ENCODE assay signal across 9 mouse cellular contexts in genomic region chr19:37078064-37078463, GRCm38 (mm10).
DNase-seq lines count a peak whose midpoint lies in the region; ATAC-seq and TF ChIP-seq lines count a peak whose summit lies in the region.
"Had no signal": no experiment of that assay in that cellular context is flagged by ENCODE, and none has a peak within 500 bp of the region (broad histone marks: within the 10 kb centered on the region; RNA-seq: fewer than 3 reads in every experiment).

No protein-coding gene starts in this region.

- no peaks in the 10 kb centered on the region for H3K36me3 ChIP-seq in forebrain, embryonic 16.5 days (ENCODE audit: control insufficient read depth, insufficient read depth)
- no peaks in the 10 kb centered on the region for H3K36me3 ChIP-seq in embryonic facial prominence, embryonic 10.5 days (replicated peaks)
- H3K36me3 ChIP-seq: hindbrain, embryonic 15.5 days had no signal

- DNase-seq in layer of hippocampus, adult 8-10 months (ENCODE audit: low spot score in 2 of 2) = peak; percentile 49 to 56
- DNase-seq in layer of hippocampus, postnatal 25 days (ENCODE audit: extremely low spot score in 1 of 2, low spot score in 1 of 2) = no peak
- DNase-seq in adrenal gland, adult 18-20 months (ENCODE audit: low spot score in 2 of 2) = peak; percentile 56 to 61
- peak; percentile 81 for DNase-seq in kidney, postnatal 14 days
- DNase-seq in natural killer cell, adult 2 months (ENCODE audit: low spot score in 2 of 2) = no peak
- DNase-seq in embryonic facial prominence, embryonic 10.5 days (ENCODE audit: low spot score) = no peak

- H3K9me3 ChIP-seq in forebrain, embryonic 16.5 days (ENCODE audit: control insufficient read depth, low read length) = no peaks in the 10 kb centered on the region
- no peaks in the 10 kb centered on the region for H3K9me3 ChIP-seq in embryonic facial prominence, embryonic 10.5 days
- H3K9me3 ChIP-seq: hindbrain, embryonic 15.5 days had no signal

- peak; percentile 34; the same call in 1 of the 2 replicates for TF ChIP-seq POLR2A in cortical plate, adult 2 months (IDR thresholded peaks at IDR 0.05; ENCODE audit: extremely low read depth, insufficient read depth, low read length)

- H3K4me3 ChIP-seq in cortical plate, adult 2 months (ENCODE audit: insufficient read depth, low read length) = no peak overlapping the region
- no peak overlapping the region for H3K4me3 ChIP-seq in forebrain, embryonic 16.5 days (replicated peaks; ENCODE audit: low read length)
- H3K4me3 ChIP-seq in embryonic facial prominence, embryonic 10.5 days = no peak overlapping the region
- H3K4me3 ChIP-seq: hindbrain, embryonic 15.5 days had no signal

- no peak overlapping the region for H3K9ac ChIP-seq in forebrain, embryonic 16.5 days (replicated peaks; ENCODE audit: low read depth, low read length)
- H3K9ac ChIP-seq: hindbrain, embryonic 15.5 days had no signal

- H3K4me1 ChIP-seq in cortical plate, adult 2 months (ENCODE audit: control insufficient read depth, insufficient read depth, low read length) = peaks cover 20% of the 10 kb centered on the region
- H3K4me1 ChIP-seq in forebrain, embryonic 16.5 days (replicated peaks; ENCODE audit: control insufficient read depth, insufficient read depth, low read length) = no peaks in the 10 kb centered on the region
- H3K4me1 ChIP-seq in embryonic facial prominence, embryonic 10.5 days = 0 out of 2 replicates have a peak, but pooled peaks cover 5% of the 10 kb centered on the region
- H3K4me1 ChIP-seq: hindbrain, embryonic 15.5 days had no signal

- H3K4me2 ChIP-seq in forebrain, embryonic 16.5 days (ENCODE audit: low read length) = no peak overlapping the region
- H3K4me2 ChIP-seq: hindbrain, embryonic 15.5 days had no signal

- no peaks in the 10 kb centered on the region for H3K27me3 ChIP-seq in forebrain, embryonic 16.5 days (replicated peaks; ENCODE audit: control insufficient read depth, insufficient read depth, low read length)
- H3K27me3 ChIP-seq in embryonic facial prominence, embryonic 10.5 days (replicated peaks; ENCODE audit: low read depth, poor library complexity, severe bottlenecking) = no peaks in the 10 kb centered on the region
- H3K27me3 ChIP-seq: hindbrain, embryonic 15.5 days had no signal

- no peak for ATAC-seq in forebrain, embryonic 16.5 days

- 62% methylated on average over 4 of the region's 4 CpGs for WGBS in forebrain, embryonic 16.5 days
- 59% methylated on average over 4 of the region's 4 CpGs for WGBS in embryonic facial prominence, embryonic 10.5 days

- H3K27ac ChIP-seq in cortical plate, adult 2 months (ENCODE audit: insufficient read depth, low read length) = no peak overlapping the region
- H3K27ac ChIP-seq in forebrain, embryonic 16.5 days (ENCODE audit: low read length) = no peak overlapping the region
- H3K27ac ChIP-seq in embryonic facial prominence, embryonic 10.5 days (replicated peaks) = no peak overlapping the region
- H3K27ac ChIP-seq: hindbrain, embryonic 15.5 days had no signal

- TF ChIP-seq CTCF in cortical plate, adult 2 months (IDR thresholded peaks at IDR 0.05; ENCODE audit: extremely low read depth, insufficient read depth, low read length) = no peak

Comparison
In these comparisons a context has a peak if more than half of its experiments do, and no peak if none do; other contexts are left out.
1. DNase-seq: peak in layer of hippocampus, adult 8-10 months (2 of 2), adrenal gland, adult 18-20 months (2 of 2) and kidney, postnatal 14 days (single experiment); none in layer of hippocampus, postnatal 25 days (0 of 2), natural killer cell, adult 2 months (0 of 2) and embryonic facial prominence, embryonic 10.5 days (single experiment).